Mouse (Mus musculus): ENCODE measurements around the gene Pik3r3. TPM values are rescaled to one million over a fixed set of nuclear protein-coding genes. Genes with fewer than 3 reads are reported as not detected.

Pik3r3 gene
- polyA plus RNA-seq (2012; rRNA removed; ENCODE audit: low replicate concordance): 15.4 and 31.2 TPM in 2 replicates

GRCm38 (mm10) chr4:116221140-116221851, at the start of gene Pik3r3:
TSS of gene Pik3r3 (plus strand) at chr4:116221618.

GRCm38 (mm10) chr4:116173072-116173471, 48.3 kb upstream of the Pik3r3 start, which contains the start of the genes 1700042G07Rik and Gm49337:
TSS of gene 1700042G07Rik (plus strand) at chr4:116173372.
TSS of gene Gm49337 (plus strand) at chr4:116173384.

Other genes with a start within 250 kb of the Pik3r3 start
- gene Faah, start 203.7 kb upstream of the Pik3r3 start, polyA plus RNA-seq (2012; rRNA removed; ENCODE audit: low replicate concordance): 0.60 and 14.4 TPM in 2 replicates
- gene Nsun4, start 167.7 kb upstream of the Pik3r3 start, polyA plus RNA-seq (2012; rRNA removed; ENCODE audit: low replicate concordance): 10.8 and 13.2 TPM in 2 replicates
- 175 and 187 TPM in 2 replicates for gene Uqcrh, start 146.5 kb upstream of the Pik3r3 start, polyA plus RNA-seq (2012; rRNA removed; ENCODE audit: low replicate concordance)
- gene Lrrc41, start 146.3 kb upstream of the Pik3r3 start, polyA plus RNA-seq (2012; rRNA removed; ENCODE audit: low replicate concordance): 52.2 and 117 TPM in 2 replicates
- 0.54 and 4.0 TPM in 2 replicates for gene Rad54l, start 97.9 kb upstream of the Pik3r3 start, polyA plus RNA-seq (2012; rRNA removed; ENCODE audit: low replicate concordance)
- gene Pomgnt1, start 97.8 kb upstream of the Pik3r3 start, polyA plus RNA-seq (2012; rRNA removed; ENCODE audit: low replicate concordance): 45.4 and 72.7 TPM in 2 replicates
- 3.0 and 6.1 TPM in 2 replicates for gene Lurap1, start 70.3 kb upstream of the Pik3r3 start, polyA plus RNA-seq (2012; rRNA removed; ENCODE audit: low replicate concordance)
- 0.26 and 17.3 TPM in 2 replicates for gene Tspan1, start 54.0 kb upstream of the Pik3r3 start, polyA plus RNA-seq (2012; rRNA removed; ENCODE audit: low replicate concordance)
- not detected in 2 replicates for gene 1700042G07Rik, start 48.2 kb upstream of the Pik3r3 start, polyA plus RNA-seq (2012; rRNA removed; ENCODE audit: low replicate concordance)
- not detected in 2 replicates for gene Gm49337, start 48.2 kb upstream of the Pik3r3 start, polyA plus RNA-seq (2012; rRNA removed; ENCODE audit: low replicate concordance)
- 46.6 and 72.9 TPM in 2 replicates for gene Mast2, start 242.6 kb downstream of the Pik3r3 start, polyA plus RNA-seq (2012; rRNA removed; ENCODE audit: low replicate concordance)